Mouse (Mus musculus): ENCODE data around the gene Nup210.

The Nup210 gene

GRCm38 (mm10) chr6:91020810-91021209, 95.8 kb downstream of the Nup210 start:
- no peak for DNase-seq (ENCODE audit: low read depth, low spot score)

- DNase-seq (ENCODE audit: low read depth, low spot score) = no peak
These were observed 99.9 kb downstream of the Nup210 start for GRCm38 (mm10) chr6:91016600-91017230.

DNA sequence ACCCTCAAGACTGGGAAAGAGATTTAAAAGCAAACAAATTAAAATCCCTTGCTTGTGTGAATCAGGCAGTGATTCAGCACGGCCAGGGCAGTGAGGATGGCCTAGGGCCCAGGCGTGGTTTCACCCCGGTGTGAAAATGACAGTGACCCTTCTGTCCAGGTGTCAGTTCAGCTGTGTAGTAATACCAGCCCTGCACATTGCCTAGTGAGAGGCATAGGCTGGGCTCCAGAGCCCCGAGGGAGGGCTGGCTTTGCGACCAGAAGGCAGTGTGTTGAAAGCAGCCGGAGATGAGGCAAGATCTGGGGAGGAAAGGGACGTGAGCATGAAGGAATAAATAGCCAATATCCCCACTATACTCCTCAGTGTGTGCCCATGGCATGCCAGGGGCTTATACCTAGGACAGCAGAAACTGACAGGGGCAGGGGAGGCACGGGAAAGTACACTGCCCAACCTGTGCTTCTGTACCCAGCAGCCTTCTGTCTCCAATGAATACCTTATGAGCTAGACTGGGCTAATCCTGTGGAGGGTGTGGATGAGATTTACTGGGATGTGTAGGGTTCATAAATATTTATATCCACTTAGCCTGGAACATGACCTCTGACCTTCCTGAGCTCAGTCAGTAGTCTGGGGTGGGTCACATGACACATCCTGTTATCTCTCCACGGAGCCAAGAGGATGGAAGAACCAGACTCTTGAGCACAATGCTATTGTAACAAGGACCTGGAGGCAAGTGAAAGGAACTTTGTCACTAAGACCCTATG, 102.3 kb downstream of the Nup210 start:
- DNase-seq (ENCODE audit: low read depth, low spot score) = no peak

DNA sequence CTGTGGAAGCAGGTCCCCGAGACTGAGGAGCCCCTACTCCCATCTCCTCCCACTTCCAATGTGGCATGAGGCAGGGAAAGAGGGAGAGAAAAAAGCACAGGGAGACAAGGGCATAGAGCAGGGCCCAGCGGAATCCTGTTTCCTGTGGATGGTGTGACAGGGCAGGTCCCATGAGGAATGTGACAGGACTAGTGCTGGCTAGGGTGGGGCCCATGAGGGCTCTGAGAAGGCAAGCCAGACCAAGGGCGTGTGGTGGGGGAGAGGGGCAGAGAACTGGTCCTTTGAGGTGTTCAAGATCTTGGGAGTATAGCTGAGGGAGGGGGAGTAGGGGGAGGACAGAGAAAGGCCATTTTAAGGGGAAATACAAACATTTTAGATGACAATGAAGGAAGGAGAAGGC, 104.2 kb downstream of the Nup210 start:
- DNase-seq (ENCODE audit: low read depth, low spot score) = no peak

DNA sequence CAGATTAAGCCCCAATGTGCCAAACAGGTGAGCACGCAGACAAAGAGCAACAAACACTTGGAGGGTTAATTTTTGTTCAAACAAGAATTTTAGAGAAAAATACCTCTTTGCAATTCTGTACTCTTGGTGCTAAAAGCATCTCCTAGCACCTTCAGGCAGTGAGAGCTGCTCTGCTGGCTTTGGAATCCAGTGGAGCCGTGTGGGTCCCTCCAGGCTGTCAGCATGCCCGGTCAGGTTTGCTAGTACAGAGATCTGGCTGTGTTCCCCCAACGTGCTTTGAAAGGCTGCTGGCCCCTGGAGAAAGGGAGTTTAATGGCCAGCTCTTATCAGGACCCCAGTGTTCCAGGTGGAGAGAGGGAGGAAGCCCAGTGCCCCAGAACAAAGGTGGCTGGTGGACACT, 105.1 kb downstream of the Nup210 start:
- no peak for DNase-seq (ENCODE audit: low read depth, low spot score)

DNA sequence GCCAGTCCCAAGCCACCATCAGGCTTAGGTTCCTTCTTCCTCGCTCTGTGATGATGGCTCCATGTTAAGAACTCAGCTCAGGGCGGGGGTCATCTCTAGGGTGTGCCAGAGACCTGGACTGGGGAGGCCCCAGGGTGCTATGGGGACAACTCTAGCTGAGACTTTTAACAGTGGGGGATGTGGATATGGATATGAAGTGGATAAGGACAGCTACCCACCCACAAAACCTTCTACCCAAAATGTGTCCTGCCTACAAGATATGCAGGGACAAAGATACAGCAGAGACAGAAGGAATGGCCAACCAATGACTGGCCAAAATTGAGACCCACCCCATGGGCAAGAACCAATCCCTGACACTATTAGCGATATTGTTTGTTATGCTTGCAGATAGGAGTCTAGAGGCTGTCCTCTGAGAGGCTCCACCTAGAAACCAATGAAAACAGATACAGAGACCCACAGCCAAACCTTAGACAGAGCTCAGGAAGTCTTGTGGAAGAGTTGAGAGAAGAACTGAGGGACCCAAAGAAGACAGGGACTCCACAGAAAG, 108.3 kb downstream of the Nup210 start:
- DNase-seq (ENCODE audit: low read depth, low spot score) = no peak

DNA sequence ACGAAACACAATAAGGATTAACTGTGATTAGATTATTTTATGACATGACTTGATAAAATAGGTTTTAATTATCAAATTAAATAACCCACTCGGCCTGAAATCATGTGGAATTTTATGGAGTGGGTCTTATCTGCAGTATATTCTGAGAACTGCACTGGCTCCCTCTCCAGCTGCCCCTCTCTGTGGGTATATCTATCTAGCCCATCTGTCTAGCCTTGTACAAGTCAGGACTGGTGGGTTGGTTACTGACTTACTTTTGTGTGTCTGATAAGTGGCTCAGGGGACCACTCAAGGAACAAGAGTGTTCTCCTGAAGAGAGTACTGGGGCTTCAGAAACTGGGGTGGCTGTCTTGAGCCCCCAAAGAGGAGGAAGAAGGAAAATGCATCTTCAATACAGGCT, 109.4 kb downstream of the Nup210 start:
- DNase-seq (ENCODE audit: low read depth, low spot score) = no peak

DNA sequence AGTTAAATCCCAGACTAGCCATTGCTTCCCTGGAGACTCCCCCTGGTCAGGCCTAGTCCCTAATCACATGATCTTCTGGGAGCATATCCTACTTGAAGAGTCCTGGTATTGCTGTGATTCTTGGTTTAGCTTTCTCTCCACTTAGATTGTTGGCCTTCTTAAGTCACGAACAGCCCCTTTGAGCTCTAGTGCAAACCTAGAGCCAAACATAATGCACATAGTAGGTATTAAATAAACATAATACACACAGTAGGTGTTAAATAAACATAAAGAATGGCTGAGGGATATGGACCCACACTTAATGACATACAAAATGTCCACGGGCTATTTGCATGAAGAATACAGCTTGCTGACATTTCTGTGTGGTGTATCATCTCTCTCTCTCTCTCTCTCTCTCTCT, 112.5 kb downstream of the Nup210 start:
- DNase-seq (ENCODE audit: low read depth, low spot score) = no peak

DNA sequence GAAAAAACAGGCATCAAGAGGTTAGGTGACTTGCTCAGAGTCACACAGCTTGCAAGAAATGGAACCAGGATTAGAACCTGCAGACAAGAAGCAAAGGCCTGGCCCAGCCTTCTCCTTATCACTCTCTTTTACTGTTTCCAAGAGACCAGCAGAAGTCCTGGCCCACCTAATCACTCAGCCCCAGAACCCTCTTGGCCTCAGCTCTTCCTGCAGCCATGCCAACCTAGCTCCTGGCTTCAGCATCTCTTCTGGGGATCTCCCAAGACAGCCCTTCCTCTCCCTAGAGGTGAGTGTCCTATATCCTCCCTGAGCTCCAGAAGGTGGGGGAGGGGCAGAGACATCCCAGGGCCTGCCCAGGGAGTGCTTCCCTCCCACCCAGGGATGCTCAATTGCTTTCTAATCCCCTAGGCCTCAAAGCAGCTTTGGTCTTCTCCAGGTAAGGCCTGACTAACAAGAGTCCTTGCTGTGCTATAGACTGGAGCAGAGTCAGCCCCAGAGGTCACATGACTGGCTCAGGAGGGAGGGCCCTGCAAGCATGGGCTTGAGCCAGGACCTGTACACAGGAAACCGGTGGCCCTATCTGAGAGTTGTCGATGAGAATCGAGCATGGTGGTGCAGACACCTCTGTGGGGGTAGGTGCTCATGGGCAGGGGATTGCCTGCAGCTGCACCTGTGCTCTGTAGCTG, 113.2 kb downstream of the Nup210 start:
- no peak for DNase-seq (ENCODE audit: low read depth, low spot score)

DNA sequence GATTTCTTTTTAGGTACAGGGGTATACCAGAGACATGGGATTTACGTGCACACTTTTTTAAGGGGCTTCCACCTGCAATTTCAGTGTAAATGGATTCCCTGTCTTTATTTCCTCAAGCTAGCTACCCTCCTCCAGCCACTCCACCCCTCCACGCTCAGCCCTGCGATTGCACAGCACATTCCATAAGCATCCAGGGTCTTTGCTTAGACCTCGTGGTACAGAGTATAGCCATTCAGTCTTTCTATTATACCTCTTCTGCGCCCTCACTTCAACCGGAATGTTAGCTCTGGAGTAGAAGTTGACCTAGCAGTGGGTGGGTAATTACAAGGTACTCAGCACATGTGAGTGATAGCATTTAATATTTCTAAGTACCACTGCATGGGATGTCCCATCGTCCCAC, 115.1 kb downstream of the Nup210 start:
- no peak for DNase-seq (ENCODE audit: low read depth, low spot score)

DNA sequence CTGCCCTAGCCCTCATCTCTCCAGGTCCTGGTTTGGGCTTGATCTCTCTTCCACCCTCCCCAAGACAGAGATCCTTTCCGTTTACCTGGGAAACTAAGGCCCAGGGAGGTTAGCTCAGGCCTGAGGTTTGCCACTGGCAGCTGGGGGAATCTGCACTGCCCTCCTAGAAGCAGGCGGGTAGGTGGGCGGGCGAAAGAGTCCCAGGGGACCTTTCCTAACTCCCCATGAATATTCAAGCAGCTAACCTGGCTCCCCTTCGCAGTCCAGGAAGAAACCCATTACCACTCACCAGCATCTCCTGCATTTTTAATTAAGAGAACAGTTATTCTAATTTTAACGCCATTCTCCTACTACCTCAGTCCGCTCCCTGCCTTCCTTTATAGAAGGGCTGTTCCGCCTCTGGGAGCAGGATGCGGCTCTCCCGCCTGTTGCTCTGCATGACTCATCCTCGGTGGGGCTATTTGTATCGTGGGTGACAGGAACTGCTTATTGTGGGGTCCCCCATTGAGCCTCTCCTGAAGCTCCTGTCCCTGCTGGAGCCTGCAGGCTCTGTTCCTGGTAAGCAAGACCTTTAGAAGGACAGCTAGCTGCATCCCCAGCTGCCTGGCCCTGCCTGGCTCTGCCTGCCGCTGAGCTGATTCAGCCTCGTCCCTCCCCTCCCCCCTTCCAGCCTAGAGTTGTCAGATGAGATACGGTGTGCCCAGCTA, 115.7 kb downstream of the Nup210 start:
- no peak for DNase-seq (ENCODE audit: low read depth, low spot score)

DNA sequence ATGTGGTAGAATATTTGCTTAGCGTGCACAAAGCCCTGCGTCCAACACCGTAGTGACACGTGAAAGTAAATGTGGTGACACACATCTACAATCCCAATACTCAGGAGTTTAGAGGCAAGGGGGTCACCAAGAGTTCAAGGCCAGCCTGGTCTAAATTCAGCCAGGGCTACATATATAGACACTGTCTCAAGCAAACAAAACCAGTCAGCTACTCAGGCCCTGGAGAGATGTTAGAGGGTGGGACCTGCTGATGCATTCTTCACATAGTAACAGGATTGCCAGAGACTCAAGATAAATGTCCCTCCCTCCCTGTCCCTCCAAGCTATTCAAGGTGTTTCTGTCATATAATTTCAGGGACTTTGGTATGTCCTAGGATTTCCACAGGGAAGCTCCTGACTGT, 117.5 kb downstream of the Nup210 start:
- no peak for DNase-seq (ENCODE audit: low read depth, low spot score)

GRCm38 (mm10) chr6:90997025-90997424, 119.6 kb downstream of the Nup210 start:
- DNase-seq (ENCODE audit: low read depth, low spot score) = no peak

- no peak for DNase-seq (ENCODE audit: low read depth, low spot score)
These were observed 120.4 kb downstream of the Nup210 start for GRCm38 (mm10) chr6:90996181-90996580.

DNA sequence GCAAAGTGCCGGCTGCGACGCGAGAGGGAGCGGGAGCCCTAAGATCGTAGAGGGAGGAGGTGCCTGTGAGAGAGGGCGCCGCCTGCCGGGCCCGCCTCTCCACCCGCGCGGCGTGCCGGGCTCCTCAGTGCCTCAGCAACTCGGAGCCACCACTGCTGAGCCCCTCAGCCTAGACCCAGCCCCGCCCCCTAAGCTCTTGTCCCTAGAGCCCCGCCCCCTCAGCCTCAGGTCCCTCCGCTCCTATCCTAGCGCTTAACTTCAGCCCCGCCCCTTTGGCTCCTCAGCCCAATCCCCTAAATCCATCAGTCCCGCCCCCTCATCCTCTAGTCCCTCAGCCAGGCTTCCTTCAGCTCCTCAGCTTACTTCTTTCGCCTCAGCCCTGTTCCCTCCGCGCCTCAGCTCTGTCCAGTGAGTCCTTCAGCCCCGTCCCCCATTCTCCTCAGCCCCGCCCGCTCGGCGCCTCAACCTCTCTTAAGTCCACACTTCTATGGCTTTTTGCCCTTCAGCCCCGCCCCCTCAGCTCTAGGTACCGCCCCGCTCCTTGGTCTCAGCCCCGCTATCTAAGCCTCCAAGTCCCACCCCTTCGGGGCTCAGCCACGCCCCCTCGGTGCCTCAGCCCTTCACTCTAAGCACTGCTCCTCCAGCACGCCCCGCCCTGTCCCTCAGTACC, 127.8 kb downstream of the Nup210 start, which contains the start of gene Iqsec1:
Gene Iqsec1, minus strand, starts transcription at position 38 of the 670 bp plus-strand sequence.
- DNase-seq (ENCODE audit: low read depth, low spot score) = peak; percentile 95

GRCm38 (mm10) chr6:90988299-90988625, 128.4 kb downstream of the Nup210 start:
- DNase-seq (ENCODE audit: low read depth, low spot score) = no peak

DNA sequence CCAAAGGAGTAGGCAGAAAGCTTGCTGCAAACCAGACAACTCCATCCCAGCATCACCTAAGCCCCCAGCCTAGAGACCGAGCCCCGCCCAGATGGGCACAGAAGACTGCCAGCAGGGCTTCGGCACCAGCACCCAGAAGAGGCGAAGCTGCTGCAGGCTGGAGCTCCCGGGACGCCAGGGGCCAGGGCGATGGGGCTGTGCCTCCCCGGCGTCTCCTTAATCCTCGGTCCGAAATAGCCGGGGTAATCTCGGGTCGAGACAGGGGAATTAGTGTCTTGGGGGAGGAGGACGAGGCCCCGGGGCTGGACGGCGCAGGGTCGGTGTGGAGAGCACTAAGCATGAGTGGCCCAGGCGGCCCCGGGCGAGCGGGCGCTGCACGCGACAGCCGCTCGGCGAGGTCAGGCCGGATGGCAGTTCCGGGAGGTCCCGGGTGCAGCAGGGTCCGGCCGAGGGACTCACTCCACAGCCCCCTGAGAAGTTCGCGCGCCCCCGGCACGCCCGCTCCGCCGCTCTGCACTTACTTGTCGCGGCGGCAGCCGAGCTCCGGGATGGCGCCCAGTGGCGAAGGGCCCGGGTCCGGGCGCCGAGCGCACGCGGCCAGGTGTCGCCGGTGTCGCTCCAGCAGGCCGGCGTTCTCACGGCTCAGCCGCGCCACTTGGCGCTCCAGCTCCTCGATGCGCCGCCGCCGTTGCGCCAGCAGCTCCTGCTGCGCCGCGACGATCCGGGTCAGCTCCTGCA, 128.9 kb downstream of the Nup210 start:
- peak; percentile 34 for DNase-seq (ENCODE audit: low read depth, low spot score)

- DNase-seq (ENCODE audit: low read depth, low spot score) = no peak
These were observed 132.5 kb downstream of the Nup210 start for GRCm38 (mm10) chr6:90984101-90984500.

- no peak for DNase-seq (ENCODE audit: low read depth, low spot score)
These were observed 142.3 kb downstream of the Nup210 start for GRCm38 (mm10) chr6:90974279-90974678.

- peak; percentile 30 for DNase-seq (ENCODE audit: low read depth, low spot score)
These were observed 147.2 kb downstream of the Nup210 start for GRCm38 (mm10) chr6:90969341-90969871.
